Mouse (Mus musculus) liver, adult 10 weeks (tissue): ENCODE data around the gene Lifr. TPM values are rescaled to one million over a fixed set of nuclear protein-coding genes. Genes with fewer than 3 reads are reported as not detected.

Experiments
- polyA plus RNA-seq: library from polyadenylated mRNA; stranded (reverse); fragments of 350-450 nt; fragmentation: Illumina TruSeq; extraction: RNeasy Lipid Tissue Mini Kit (QIAGEN cat#74804); gene quantifications from one replicate; pipeline ENCODE4 v1.2.3, GENCODE M21; 2014; ENCODE audit warnings: low read depth, low replicate concordance

The Lifr gene
- polyA plus RNA-seq: 335 TPM

DNA sequence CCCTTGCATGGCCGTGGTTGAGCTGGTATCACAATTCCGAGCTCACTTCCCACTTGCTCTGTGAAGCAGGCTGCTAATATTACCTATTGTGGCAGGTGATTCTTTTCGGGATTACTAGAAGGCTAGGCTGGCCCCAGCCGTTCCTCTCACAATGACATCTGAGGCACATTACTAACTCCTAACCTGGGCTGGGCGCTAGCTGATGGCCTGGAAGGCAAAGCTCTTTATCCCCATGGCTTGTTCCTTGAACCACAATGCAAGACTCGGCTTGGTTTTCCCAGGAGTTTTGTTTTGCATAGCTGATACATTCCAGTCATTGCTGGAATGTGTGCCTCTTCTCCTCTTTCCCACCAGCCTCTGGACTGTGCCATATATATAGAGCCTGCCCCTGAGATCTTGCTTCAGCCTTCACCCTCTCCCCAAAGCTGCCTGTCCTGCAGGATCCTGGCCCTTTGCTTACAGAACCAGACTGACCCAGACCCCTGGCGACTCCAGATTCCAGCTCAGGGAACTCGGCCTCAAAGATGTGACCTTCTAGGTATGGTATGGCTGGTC, at the start of gene Lifr:
Gene Lifr, plus strand, starts transcription at position 404 of the 555 bp plus-strand sequence.

Other genes starting within 250 kb of the Lifr start
- 2.4 TPM for gene Osmr, start 215.6 kb upstream of the Lifr start, polyA plus RNA-seq